Mouse (Mus musculus): ENCODE data around the gene Gpalpp1. TPM values are rescaled to one million over a fixed set of nuclear protein-coding genes. Genes with fewer than 3 reads are reported as not detected.

The Gpalpp1 gene
- polyA plus RNA-seq, 1 experiment from 2014 or later: 14.9 TPM

- Histone ChIP-seq H3K27ac (ENCODE audit: low read length) (no peak overlapping the region), H3K4me2 (replicated peaks; ENCODE audit: low read depth, low read length) (no peak overlapping the region), H3K36me3 (ENCODE audit: insufficient read depth, low read length) (no peaks in the 10 kb centered on the region), H3K9me3 (ENCODE audit: low read length) (no peaks in the 10 kb centered on the region), H3K4me3 (ENCODE audit: low read length) (no peak overlapping the region), H3K9ac (replicated peaks; ENCODE audit: low read length) (no peak overlapping the region), H3K4me1 (ENCODE audit: insufficient read depth, low read length) (peaks cover 13% of the 10 kb centered on the region; the same call in 1 of the 2 replicates), H3K27me3 (ENCODE audit: insufficient read depth, low read length) (no peaks in the 10 kb centered on the region)
- ATAC-seq (ENCODE audit: low FRiP score, low TSS enrichment): no peak; the same call in 1 of the 2 replicates
- WGBS: 40% methylated on average over 14 of the region's 14 CpGs
Measured at GRCm38 (mm10) chr14:76043251-76044163, 67.1 kb downstream of the Gpalpp1 start.

Other genes with a start within 250 kb of the Gpalpp1 start
- 0.27 and 0.41 TPM in 2 replicates for gene Kctd4, start 155.8 kb downstream of the Gpalpp1 start, polyA plus RNA-seq (2015; fragmentation: Nextera tagmentation; extraction: Ambion mirVana)
- gene Gtf2f2, start 99.9 kb downstream of the Gpalpp1 start, polyA plus RNA-seq (2015; fragmentation: Nextera tagmentation; extraction: Ambion mirVana): 35.1 and 35.5 TPM in 2 replicates
- gene Nufip1, start 131 bp upstream of the Gpalpp1 start, polyA plus RNA-seq (2015; fragmentation: Nextera tagmentation; extraction: Ambion mirVana): 16.8 and 17.5 TPM in 2 replicates

All from kidney, embryonic 16.5 days (tissue).